19 mouse cellular contexts compared by ENCODE assay signal in the genomic region with DNA sequence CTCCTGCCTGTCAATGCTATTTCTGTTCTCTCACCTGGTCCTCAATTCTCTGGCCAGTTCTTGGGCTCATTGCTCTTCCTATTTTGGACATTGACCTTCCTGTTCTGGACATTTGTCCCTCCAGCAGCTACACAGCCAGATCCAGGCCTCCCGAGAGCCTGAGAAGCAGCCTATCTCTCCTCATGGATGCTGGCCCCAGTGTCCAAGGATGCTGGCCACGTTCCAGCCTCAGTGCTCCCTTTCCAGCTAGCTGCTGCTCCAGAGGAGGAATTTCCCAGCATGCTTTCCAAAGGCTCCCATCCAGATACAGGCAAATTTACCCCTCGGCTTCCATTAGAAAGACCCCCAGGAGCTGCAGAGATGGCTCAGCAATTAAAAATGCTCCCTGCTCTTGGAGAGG. TPM values are rescaled to one million over a fixed set of nuclear protein-coding genes. Genes with fewer than 3 reads are reported as not detected.
A peak's percentile ranks its signal among the peaks of the same experiment; 100 is the strongest.
DNase-seq lines count a peak whose midpoint lies in the region; ATAC-seq and TF ChIP-seq lines count a peak whose summit lies in the region.
"Had no signal": no experiment of that assay in that cellular context is flagged by ENCODE, and none has a peak within 500 bp of the region (broad histone marks: within the 10 kb centered on the region; RNA-seq: fewer than 3 reads in every experiment).

No protein-coding gene starts in this region.

- DNase-seq in cerebellum, adult 18-20 months, result peak; percentile 25 to 44
- no peak for DNase-seq in cerebellum, postnatal 4 days (ENCODE audit: low spot score in 2 of 2)
- peak; percentile 95 for DNase-seq in heart, adult 11 months
- DNase-seq in heart, adult 9 months (ENCODE audit: low spot score in 2 of 2), result no peak
- DNase-seq in lung, embryonic 14.5 days, result peak; percentile 68
- DNase-seq in lung, postnatal 25 days (ENCODE audit: low spot score), result no peak
- DNase-seq in heart, postnatal 10 days, result peak; percentile 74 to 77
- no peak for DNase-seq in forebrain, embryonic 11.5 days (ENCODE audit: low spot score)
- DNase-seq: B cell, adult 2 months; kidney, adult 9 months; liver, postnatal 0 days; midbrain, embryonic 14.5 days had no signal

- 68% methylated on average over 3 of the region's 3 CpGs for WGBS in lung, embryonic 14.5 days
- WGBS in forebrain, embryonic 11.5 days, result 87% methylated on average over 3 of the region's 3 CpGs

- no peak for TF ChIP-seq CTCF in lung, embryonic 14.5 days (IDR thresholded peaks at IDR 0.05; ENCODE audit: low read depth)

- intact Hi-C loops in heart, postnatal 10 days (cut with DNase I), result loop anchor here (10.0 kb wide), 1 partner anchor 396 kb away; no protein-coding TSS in a partner anchor

- H3K9me3 ChIP-seq in lung, embryonic 14.5 days (ENCODE audit: low read depth, low read length), result no peaks in the 10 kb centered on the region
- no peaks in the 10 kb centered on the region for H3K9me3 ChIP-seq in forebrain, embryonic 11.5 days (ENCODE audit: control insufficient read depth, low read length)
- H3K9me3 ChIP-seq: embryonic facial prominence, embryonic 15.5 days; forebrain, embryonic 13.5 days; limb, embryonic 15.5 days had no signal

- no peak overlapping the region; the same call in 1 of the 2 replicates for H3K9ac ChIP-seq in lung, embryonic 14.5 days
- H3K9ac ChIP-seq in forebrain, embryonic 11.5 days (ENCODE audit: low read length), result no peak overlapping the region
- H3K9ac ChIP-seq: embryonic facial prominence, embryonic 15.5 days; forebrain, embryonic 13.5 days; limb, embryonic 15.5 days; liver, postnatal 0 days had no signal

- H3K4me3 ChIP-seq in lung, embryonic 14.5 days (ENCODE audit: low read depth, low read length), result no peak overlapping the region
- no peak overlapping the region for H3K4me3 ChIP-seq in forebrain, embryonic 11.5 days (ENCODE audit: low read depth, low read length)
- H3K4me3 ChIP-seq: embryonic facial prominence, embryonic 15.5 days; forebrain, embryonic 13.5 days; layer of hippocampus, adult 2 months; left cerebral cortex, adult 2 months; limb, embryonic 15.5 days had no signal

- no peaks in the 10 kb centered on the region for H3K27me3 ChIP-seq in lung, embryonic 14.5 days (ENCODE audit: insufficient read depth, low read length)
- no peaks in the 10 kb centered on the region for H3K27me3 ChIP-seq in forebrain, embryonic 11.5 days (ENCODE audit: control insufficient read depth, insufficient read depth, low read length)
- H3K27me3 ChIP-seq: embryonic facial prominence, embryonic 15.5 days; Patski had no signal

- no peak for ATAC-seq in lung, embryonic 14.5 days (ENCODE audit: insufficient read depth)
- ATAC-seq in forebrain, embryonic 11.5 days (replicated peaks; ENCODE audit: low FRiP score), result no peak
- ATAC-seq: forebrain, embryonic 13.5 days; liver, postnatal 0 days; Patski had no signal

- H3K27ac ChIP-seq in lung, embryonic 14.5 days (ENCODE audit: low read depth), result no peak overlapping the region
- no peak overlapping the region for H3K27ac ChIP-seq in forebrain, embryonic 11.5 days (ENCODE audit: low read depth, low read length)
- H3K27ac ChIP-seq: embryonic facial prominence, embryonic 15.5 days; forebrain, embryonic 13.5 days; layer of hippocampus, adult 2 months; left cerebral cortex, adult 2 months; limb, embryonic 15.5 days had no signal

- H3K4me1 ChIP-seq in lung, embryonic 14.5 days (ENCODE audit: insufficient read depth), result no peaks in the 10 kb centered on the region
- no peaks in the 10 kb centered on the region for H3K4me1 ChIP-seq in forebrain, embryonic 11.5 days (replicated peaks; ENCODE audit: control insufficient read depth, insufficient read depth, low read length)
- H3K4me1 ChIP-seq: embryonic facial prominence, embryonic 15.5 days; forebrain, embryonic 13.5 days had no signal

- H3K36me3 ChIP-seq in lung, embryonic 14.5 days (ENCODE audit: insufficient read depth), result no peaks in the 10 kb centered on the region
- no peaks in the 10 kb centered on the region for H3K36me3 ChIP-seq in forebrain, embryonic 11.5 days (ENCODE audit: control insufficient read depth, insufficient read depth, low read length)
- H3K36me3 ChIP-seq: embryonic facial prominence, embryonic 15.5 days; limb, embryonic 15.5 days had no signal

- H3K4me2 ChIP-seq in lung, embryonic 14.5 days, result no peak overlapping the region
- H3K4me2 ChIP-seq in forebrain, embryonic 11.5 days (ENCODE audit: low read depth, low read length, severe bottlenecking), result no peak overlapping the region
- H3K4me2 ChIP-seq: embryonic facial prominence, embryonic 15.5 days; forebrain, embryonic 13.5 days; limb, embryonic 15.5 days had no signal

RNA-seq across cellular contexts. Expression of a gene that starts 10.4 kb away (rescaled TPM):
- 382 and 392 TPM in 2 replicates for polyA plus RNA-seq in lung, embryonic 14.5 days (2014; fragmentation: Nextera tagmentation; extraction: Ambion mirVana)
- total RNA-seq in heart, postnatal 10 days (2021), result 100 to 1,000 TPM; 725 to 746 TPM
- polyA plus RNA-seq in forebrain, embryonic 11.5 days (2014; fragmentation: Nextera tagmentation; extraction: Ambion mirVana), result 375 and 401 TPM in 2 replicates

RNA-seq across cellular contexts. Expression of a gene that starts 36.1 kb away (rescaled TPM):
- polyA plus RNA-seq in lung, embryonic 14.5 days (2014; fragmentation: Nextera tagmentation; extraction: Ambion mirVana), result 34.0 and 37.2 TPM in 2 replicates
- 10 to 100 TPM; 20.0 to 24.7 TPM for total RNA-seq in heart, postnatal 10 days (2021)
- polyA plus RNA-seq in forebrain, embryonic 11.5 days (2014; fragmentation: Nextera tagmentation; extraction: Ambion mirVana), result 51.2 and 54.9 TPM in 2 replicates

RNA-seq across cellular contexts. Expression of a gene that starts 44.4 kb away (rescaled TPM):
- 1.1 and 1.8 TPM in 2 replicates for polyA plus RNA-seq in lung, embryonic 14.5 days (2014; fragmentation: Nextera tagmentation; extraction: Ambion mirVana)
- 1 to 10 TPM in 1 of 2 experiments, under 1 TPM in 1; 0.65 to 1.1 TPM for total RNA-seq in heart, postnatal 10 days (2021)
- 0.23 and 1.3 TPM in 2 replicates for polyA plus RNA-seq in forebrain, embryonic 11.5 days (2014; fragmentation: Nextera tagmentation; extraction: Ambion mirVana)

RNA-seq across cellular contexts. Expression of a gene that starts 59.6 kb away (rescaled TPM):
- 517 and 566 TPM in 2 replicates for polyA plus RNA-seq in lung, embryonic 14.5 days (2014; fragmentation: Nextera tagmentation; extraction: Ambion mirVana)
- 10 to 100 TPM; 47.6 to 53.7 TPM for total RNA-seq in heart, postnatal 10 days (2021)
- 263 and 298 TPM in 2 replicates for polyA plus RNA-seq in forebrain, embryonic 11.5 days (2014; fragmentation: Nextera tagmentation; extraction: Ambion mirVana)
- total RNA-seq: hematopoietic stem cell, adult 5-6 weeks had no signal

Comparison
In these comparisons a context has a peak if more than half of its experiments do, and no peak if none do; other contexts are left out.
1. DNase-seq: peak in cerebellum, adult 18-20 months (2 of 2), heart, adult 11 months (single experiment), lung, embryonic 14.5 days (single experiment) and heart, postnatal 10 days (2 of 2); none in cerebellum, postnatal 4 days (0 of 2), heart, adult 9 months (0 of 2), lung, postnatal 25 days (single experiment) and forebrain, embryonic 11.5 days (single experiment).